Mouse (Mus musculus) limb, embryonic 12.5 days (tissue): Measurements from ENCODE around the gene Gm20388. TPM values are rescaled to one million over a fixed set of nuclear protein-coding genes. Genes with fewer than 3 reads are reported as not detected.

Source experiments
- ATAC-seq: fragments of 200-750 bp; cut with Nextera tagmentation; 2 replicates; pipeline ENCODE4 v1.8.0; 2017; ENCODE audit warnings: low read depth, moderate TSS enrichment; ENCODE audit not compliant: insufficient number of reproducible peaks, insufficient read depth, low FRiP score, low TSS enrichment
- H3K27ac ChIP-seq: fragments of 300-500 bp; sonication (generic); 2 replicates; pipeline ENCODE4 v1.5.1; 2016; ENCODE audit warnings: mild to moderate bottlenecking, moderate library complexity
- H3K27me3 ChIP-seq: fragments of 300-500 bp; sonication (generic); 2 replicates; pipeline ENCODE4 v1.6.1; 2016; ENCODE audit warnings: mild to moderate bottlenecking, moderate library complexity
- H3K36me3 ChIP-seq: fragments of 300-500 bp; sonication (generic); 2 replicates; pipeline ENCODE4 v1.6.1; 2016; ENCODE audit warnings: mild to moderate bottlenecking, moderate library complexity
- H3K4me1 ChIP-seq: fragments of 300-500 bp; sonication (generic); replicated peaks from 2 replicates; pipeline ENCODE4 v1.6.1; 2016
- H3K4me2 ChIP-seq: fragments of 300-500 bp; sonication (generic); 2 replicates; pipeline ENCODE4 v1.6.1; 2016; ENCODE audit warnings: mild to moderate bottlenecking, moderate library complexity
- H3K4me3 ChIP-seq: fragments of 300-500 bp; sonication (generic); replicated peaks from 2 replicates; pipeline ENCODE4 v1.5.1; 2016; ENCODE audit warnings: mild to moderate bottlenecking
- H3K9ac ChIP-seq: fragments of 300-500 bp; sonication (generic); replicated peaks from 2 replicates; pipeline ENCODE4 v1.6.1; 2016; ENCODE audit warnings: mild to moderate bottlenecking, moderate library complexity
- H3K9me3 ChIP-seq: fragments of 300-500 bp; sonication (generic); 2 replicates; pipeline ENCODE4 v1.6.1; 2016; ENCODE audit warnings: mild to moderate bottlenecking, moderate library complexity
- WGBS: fragments of 180-500 bp; shearing (Covaris S2); methylation state at CpG from one replicate; pipeline ENCODE4 v1.1.7; 2016; 5-methylcytosine and 5-hydroxymethylcytosine counted together
- polyA plus RNA-seq: library from polyadenylated mRNA; unstranded; fragments of >200 nt; fragmentation: Nextera tagmentation; extraction: Ambion mirVana; gene quantifications from 2 replicates; pipeline ENCODE4 v1.2.1, GENCODE M21; 2016

Gm20388 gene
- polyA plus RNA-seq, 1 experiment from 2014 or later: not detected

GRCm38 (mm10) chr8:123292281-123292680 lies 3381.6 kb downstream of the Gm20388 start:
- Histone ChIP-seq H3K27me3 (no peaks in the 10 kb centered on the region), H3K4me3 (no peak overlapping the region), H3K4me2 (no peak overlapping the region), H3K27ac (no peak overlapping the region), H3K4me1 (no peaks in the 10 kb centered on the region), H3K9me3 (no peaks in the 10 kb centered on the region), H3K36me3 (peaks cover 84% of the 10 kb centered on the region), H3K9ac (no peak overlapping the region)
- no peak for ATAC-seq
- WGBS: 85% methylated on average over 3 of the region's 3 CpGs

DNA sequence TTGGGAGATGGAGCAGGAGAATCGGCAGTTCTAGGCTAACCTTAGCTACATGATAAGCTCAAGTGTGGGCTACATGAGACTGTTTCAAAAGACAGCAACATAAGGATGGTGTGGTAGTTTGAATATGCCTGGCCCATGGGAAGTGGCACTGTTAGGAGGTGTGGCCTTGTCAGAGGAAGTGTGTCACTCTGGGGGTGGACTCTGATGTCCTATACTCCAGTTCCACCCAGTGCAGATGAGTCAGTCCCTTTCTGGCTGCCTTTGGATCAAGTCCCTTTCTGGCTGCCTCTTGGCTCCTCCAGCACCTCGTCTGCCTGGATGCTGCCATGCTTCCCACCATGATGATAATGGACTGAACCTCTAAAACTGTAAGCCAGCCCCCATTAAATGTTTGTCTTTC lies 3382.1 kb downstream of the Gm20388 start:
- ATAC-seq: no peak
- no peaks in the 10 kb centered on the region for H3K9me3 ChIP-seq
- no peaks in the 10 kb centered on the region for H3K4me1 ChIP-seq
- no peak overlapping the region for H3K4me2 ChIP-seq
- no peak overlapping the region for H3K27ac ChIP-seq
- 83% methylated on average over 2 of the region's 2 CpGs for WGBS
- no peaks in the 10 kb centered on the region for H3K27me3 ChIP-seq
- H3K4me3 ChIP-seq: no peak overlapping the region
- peaks cover 83% of the 10 kb centered on the region for H3K36me3 ChIP-seq
- H3K9ac ChIP-seq: no peak overlapping the region

- H3K4me3 ChIP-seq: no peak overlapping the region
- no peaks in the 10 kb centered on the region for H3K9me3 ChIP-seq
- no peaks in the 10 kb centered on the region for H3K27me3 ChIP-seq
- WGBS: 93% methylated on average over 11 of the region's 11 CpGs
- H3K4me1 ChIP-seq: no peaks in the 10 kb centered on the region
- H3K9ac ChIP-seq: no peak overlapping the region
- H3K4me2 ChIP-seq: no peak overlapping the region
- peaks cover 62% of the 10 kb centered on the region for H3K36me3 ChIP-seq
- H3K27ac ChIP-seq: no peak overlapping the region
- ATAC-seq: no peak
Measured at GRCm38 (mm10) chr8:123298301-123298700, 3387.7 kb downstream of the Gm20388 start.

- Histone ChIP-seq H3K4me3 (no peak overlapping the region), H3K36me3 (peaks cover 42% of the 10 kb centered on the region), H3K4me1 (no peaks in the 10 kb centered on the region), H3K9ac (no peak overlapping the region), H3K27me3 (no peaks in the 10 kb centered on the region), H3K9me3 (no peaks in the 10 kb centered on the region), H3K27ac (no peak overlapping the region), H3K4me2 (no peak overlapping the region)
- no peak for ATAC-seq
- WGBS: 70% methylated on average over 4 of the region's 4 CpGs
Measured at GRCm38 (mm10) chr8:123308738-123309137, 3398.1 kb downstream of the Gm20388 start.

GRCm38 (mm10) chr8:123317781-123318466 lies 3407.3 kb downstream of the Gm20388 start:
- H3K27ac ChIP-seq: no peak overlapping the region
- H3K4me2 ChIP-seq: peak overlapping the region; percentile 80
- H3K27me3 ChIP-seq: no peaks in the 10 kb centered on the region
- H3K4me1 ChIP-seq: peaks cover 14% of the 10 kb centered on the region
- peak overlapping the region; percentile 66 for H3K4me3 ChIP-seq
- H3K36me3 ChIP-seq: peaks cover 5% of the 10 kb centered on the region; the same call in 1 of the 2 replicates
- peak; percentile 77 for ATAC-seq
- peak overlapping the region; percentile 68 for H3K9ac ChIP-seq
- no peaks in the 10 kb centered on the region for H3K9me3 ChIP-seq
- WGBS: 4% methylated on average over 21 of the region's 21 CpGs

GRCm38 (mm10) chr8:123318467-123318911 lies 3407.8 kb downstream of the Gm20388 start, which contains the start of gene Fanca:
TSS of gene Fanca (minus strand) at chr8:123318576.
- Histone ChIP-seq H3K27me3 (no peaks in the 10 kb centered on the region), H3K4me3 (peak within 1 kb of the TSS; percentile 66), H3K9me3 (no peaks in the 10 kb centered on the region), H3K4me1 (peaks cover 14% of the 10 kb centered on the region), H3K4me2 (peak within 1 kb of the TSS; percentile 80), H3K36me3 (peaks cover 4% of the 10 kb centered on the region; the same call in 1 of the 2 replicates), H3K27ac (no peak within 1 kb of the TSS), H3K9ac (peak within 1 kb of the TSS; percentile 68)
- under 1% methylated on average over 24 of the region's 24 CpGs for WGBS
- peak; percentile 98 for ATAC-seq

- H3K4me2 ChIP-seq: no peak overlapping the region
- H3K27me3 ChIP-seq: no peaks in the 10 kb centered on the region
- H3K36me3 ChIP-seq: no peaks in the 10 kb centered on the region
- H3K9ac ChIP-seq: no peak overlapping the region
- H3K4me3 ChIP-seq: no peak overlapping the region
- no peak for ATAC-seq
- no peaks in the 10 kb centered on the region for H3K9me3 ChIP-seq
- no peak overlapping the region for H3K27ac ChIP-seq
- H3K4me1 ChIP-seq: peaks cover 14% of the 10 kb centered on the region
- 33% methylated on average over 7 of the region's 7 CpGs for WGBS
Measured at GRCm38 (mm10) chr8:123319522-123320164, 3409.0 kb downstream of the Gm20388 start.

DNA sequence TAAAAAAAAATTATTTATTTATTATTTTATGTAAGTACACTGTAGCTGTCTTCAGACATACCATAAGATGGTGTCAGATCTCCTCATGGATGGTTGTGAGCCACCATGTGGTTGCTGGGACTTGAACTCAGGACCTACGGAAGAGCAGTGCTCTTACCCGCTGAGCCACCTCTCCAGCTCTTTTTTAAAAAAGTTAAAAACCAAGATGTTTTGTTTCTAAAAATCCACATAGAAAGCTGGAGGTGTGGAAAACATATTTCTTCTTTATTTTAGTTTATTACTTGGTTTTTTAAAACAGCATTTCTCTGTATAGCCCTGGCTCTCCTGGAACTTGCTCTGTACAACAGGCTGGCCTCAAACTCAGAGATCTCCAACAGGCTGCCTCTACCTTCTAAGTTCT lies 3417.9 kb downstream of the Gm20388 start:
- no peak overlapping the region for H3K27ac ChIP-seq
- no peak for ATAC-seq
- 94% methylated on average over 2 of the region's 2 CpGs for WGBS
- H3K9me3 ChIP-seq: no peaks in the 10 kb centered on the region
- no peak overlapping the region for H3K4me3 ChIP-seq
- no peaks in the 10 kb centered on the region for H3K36me3 ChIP-seq
- H3K4me2 ChIP-seq: no peak overlapping the region
- H3K4me1 ChIP-seq: peaks cover 7% of the 10 kb centered on the region; the same call in 1 of the 2 replicates
- H3K9ac ChIP-seq: no peak overlapping the region
- H3K27me3 ChIP-seq: peaks cover 35% of the 10 kb centered on the region

DNA sequence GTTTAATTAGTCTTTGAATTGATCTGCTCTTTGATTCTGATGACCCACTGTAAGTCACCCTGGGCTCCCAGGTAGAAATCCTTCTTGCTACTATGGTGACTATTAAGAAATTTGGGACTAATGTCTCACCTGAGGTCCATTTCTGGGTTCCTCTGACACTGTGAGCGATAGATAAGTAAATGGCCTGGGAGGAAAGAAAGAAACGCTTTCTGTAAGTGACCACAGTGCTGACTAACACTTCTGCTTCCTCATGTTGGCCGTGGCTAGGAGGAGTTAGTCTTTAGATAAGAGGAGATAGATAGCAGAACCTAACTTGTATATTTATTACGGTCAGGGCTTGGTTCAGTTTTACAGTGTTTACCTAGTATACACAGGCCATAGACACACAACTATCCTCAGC lies 3418.7 kb downstream of the Gm20388 start:
- Histone ChIP-seq H3K4me1 (peaks cover 7% of the 10 kb centered on the region; the same call in 1 of the 2 replicates), H3K36me3 (no peaks in the 10 kb centered on the region), H3K27me3 (peaks cover 43% of the 10 kb centered on the region), H3K9ac (no peak overlapping the region), H3K4me2 (no peak overlapping the region), H3K4me3 (no peak overlapping the region), H3K9me3 (no peaks in the 10 kb centered on the region), H3K27ac (no peak overlapping the region)
- WGBS: 77% methylated on average over 4 of the region's 4 CpGs
- ATAC-seq: no peak

- H3K4me3 ChIP-seq: no peak overlapping the region
- no peak for ATAC-seq
- peaks cover 7% of the 10 kb centered on the region; the same call in 1 of the 2 replicates for H3K4me1 ChIP-seq
- 85% methylated on average over 5 of the region's 5 CpGs for WGBS
- no peak overlapping the region for H3K27ac ChIP-seq
- no peak overlapping the region for H3K4me2 ChIP-seq
- peaks cover 49% of the 10 kb centered on the region for H3K27me3 ChIP-seq
- H3K9me3 ChIP-seq: no peaks in the 10 kb centered on the region
- H3K36me3 ChIP-seq: no peaks in the 10 kb centered on the region
- no peak overlapping the region for H3K9ac ChIP-seq
Measured at GRCm38 (mm10) chr8:123329961-123330360, 3419.3 kb downstream of the Gm20388 start.

GRCm38 (mm10) chr8:123330701-123331100 lies 3420.1 kb downstream of the Gm20388 start:
- Histone ChIP-seq H3K9me3 (no peaks in the 10 kb centered on the region), H3K4me1 (peaks cover 7% of the 10 kb centered on the region; the same call in 1 of the 2 replicates), H3K27me3 (peaks cover 54% of the 10 kb centered on the region), H3K36me3 (no peaks in the 10 kb centered on the region), H3K9ac (no peak overlapping the region), H3K27ac (no peak overlapping the region), H3K4me2 (no peak overlapping the region), H3K4me3 (no peak overlapping the region)
- no peak for ATAC-seq
- 70% methylated on average over 6 of the region's 6 CpGs for WGBS
